Mouse (Mus musculus): ENCODE results near the gene Eif2s3y. TPM values are rescaled to one million over a fixed set of nuclear protein-coding genes. Genes with fewer than 3 reads are reported as not detected.

The Eif2s3y gene
- polyA plus RNA-seq (2015; fragmentation: Nextera tagmentation; extraction: Ambion mirVana): 71.1 and 84.6 TPM in 2 replicates

DNA sequence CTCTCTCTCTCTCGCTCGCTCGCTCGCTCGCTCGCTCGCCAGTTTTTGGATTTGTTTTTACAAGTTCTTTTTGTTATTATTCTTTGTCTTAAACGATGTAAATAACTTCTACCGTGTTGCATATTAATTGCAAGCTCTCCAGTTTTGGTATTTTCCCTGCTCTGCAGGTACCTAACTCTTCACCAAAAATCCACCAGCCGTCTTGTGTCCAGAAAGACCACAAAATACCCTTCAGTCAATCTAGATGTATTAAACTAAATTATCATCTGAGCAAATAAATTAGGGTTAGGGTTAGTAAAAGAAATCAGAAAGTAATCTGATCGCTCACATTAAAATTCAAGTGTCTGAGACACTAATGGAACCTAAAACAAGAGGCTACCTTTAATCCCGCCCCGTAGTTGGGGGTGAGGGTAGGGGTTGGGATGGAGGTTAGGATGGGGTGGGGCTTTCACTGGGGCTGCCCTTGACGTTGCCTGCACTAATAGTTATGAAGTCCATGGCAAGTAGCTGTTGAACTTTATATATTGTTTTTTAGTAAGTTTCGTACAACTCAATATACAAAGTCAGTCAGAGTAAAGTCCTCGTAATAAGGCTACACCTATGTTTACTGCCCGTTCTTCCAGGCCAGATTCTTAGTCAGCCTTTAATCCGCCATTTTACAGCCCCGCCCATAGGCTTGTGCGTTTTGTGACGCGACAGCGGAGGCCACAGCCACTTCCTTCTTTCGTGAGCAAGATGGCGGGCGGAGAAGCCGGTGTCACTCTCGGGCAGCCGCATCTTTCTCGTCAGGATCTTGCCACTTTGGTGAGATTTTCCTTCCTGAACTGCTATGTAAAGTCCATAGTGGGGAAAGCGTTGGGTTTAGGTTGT, at the start of gene Eif2s3y:
Eif2s3y (plus strand) TSS at position 662 of the 870 bp plus-strand sequence.

Small RNA genes lying within 50 kb of the gene (microRNA-seq; reads per million reads assigned to microRNA genes)
- gene Gm47281: not detected

Other genes starting within 250 kb of the Eif2s3y start
- not detected in 2 replicates for gene Zfy1, start 213.1 kb upstream of the Eif2s3y start, polyA plus RNA-seq (2015; fragmentation: Nextera tagmentation; extraction: Ambion mirVana)
- 0.08 and 0.15 TPM in 2 replicates for gene Uba1y, start 191.9 kb upstream of the Eif2s3y start, polyA plus RNA-seq (2015; fragmentation: Nextera tagmentation; extraction: Ambion mirVana)
- gene Kdm5d, start 112.8 kb upstream of the Eif2s3y start, polyA plus RNA-seq (2015; fragmentation: Nextera tagmentation; extraction: Ambion mirVana): 10.7 and 10.9 TPM in 2 replicates
- 10.7 and 12.7 TPM in 2 replicates for gene Uty, start 235.2 kb downstream of the Eif2s3y start, polyA plus RNA-seq (2015; fragmentation: Nextera tagmentation; extraction: Ambion mirVana)